Mouse (Mus musculus) heart, postnatal 10 days (tissue): ENCODE data around the gene Herc4. TPM values are rescaled to one million over a fixed set of nuclear protein-coding genes. Genes with fewer than 3 reads are reported as not detected.
"Not testable (repeated sequence)": the region's sequence is repeated elsewhere in the genome, so short reads cannot be mapped to it uniquely, and the experiment has no call there.

Experiments
- DNase-seq, 2 experiments: peaks; one replicate each; pipeline ENCODE4 v3.0.0; 2021
- intact Hi-C: fragments of 180-260 bp; cut with DNase I; formaldehyde crosslinking; loops from one replicate; pipeline ENCODE4 v1.15.1; 2025
- total RNA-seq, 2 experiments: library from RNA; stranded (reverse); gene quantifications; 2 replicates each; pipeline ENCODE4 v1.2.3; 2021

Herc4 gene
- total RNA-seq, 2 experiments from 2014 or later, result 39.9 to 40.0 TPM

DNA sequence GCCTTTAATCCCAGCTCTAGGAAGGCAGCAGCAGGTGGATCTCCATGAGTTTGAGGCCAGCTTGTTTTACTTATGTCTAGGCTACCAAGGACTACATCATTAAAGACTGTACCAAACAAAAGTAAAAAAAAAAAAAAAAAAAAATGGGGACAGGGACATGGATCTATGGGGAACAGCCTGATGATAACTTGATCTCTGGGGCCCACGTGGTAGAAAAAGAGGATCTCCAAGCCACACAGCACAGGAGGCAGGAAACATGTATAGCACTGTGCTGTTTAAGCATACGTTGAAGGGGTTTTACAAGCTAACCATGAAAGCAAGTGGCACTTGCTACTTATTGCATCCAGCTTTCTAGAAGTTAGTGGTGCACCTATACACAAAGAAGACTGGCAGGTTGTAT lies 97.7 kb downstream of the Herc4 start:
- intact Hi-C loops, result no loop called here
- DNase-seq, result no peak

DNA sequence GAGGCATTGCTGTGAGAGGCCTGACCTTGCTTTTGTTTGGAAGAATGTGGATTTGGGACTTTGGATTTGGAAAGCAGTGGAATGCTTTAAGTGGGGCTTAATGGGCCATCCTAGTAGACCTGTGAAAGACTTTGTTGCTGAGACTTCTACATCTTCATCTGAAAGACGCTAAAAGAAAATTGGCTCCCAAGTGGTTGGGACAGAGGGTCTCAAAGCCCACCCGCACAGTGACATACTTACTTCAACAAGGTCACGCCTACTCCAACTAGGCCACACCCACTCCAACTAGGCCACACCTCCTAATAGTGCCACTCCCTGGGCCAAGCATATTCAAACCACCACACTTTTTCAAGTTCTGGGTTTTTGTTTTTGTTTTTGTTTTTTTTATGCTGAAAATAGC lies 101.1 kb downstream of the Herc4 start:
- intact Hi-C loops, result no loop called here

DNA sequence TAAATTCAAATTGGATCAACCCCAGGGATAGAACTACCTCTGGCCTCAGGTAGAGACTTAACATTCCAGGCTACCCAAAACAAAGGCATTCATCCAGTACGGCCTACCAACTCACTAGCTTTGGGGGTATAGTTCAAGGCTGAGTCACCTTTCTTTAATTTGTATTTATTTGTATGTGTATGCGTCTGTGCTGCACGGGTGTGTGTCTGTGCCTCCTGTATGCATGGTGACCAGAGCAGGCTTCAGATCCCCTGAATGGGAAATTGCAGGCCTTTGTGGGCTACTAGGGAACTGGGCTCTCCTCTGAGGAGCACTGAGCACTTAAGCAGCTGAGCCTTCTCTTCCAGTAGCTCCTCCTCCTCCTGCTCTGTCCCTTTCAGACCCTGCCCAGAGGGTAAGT lies 104.7 kb downstream of the Herc4 start:
- DNase-seq, result no peak
- intact Hi-C loops, result no loop called here

More for the DNA sequence above, 101.1 kb downstream of the Herc4 start:
- no peak for DNase-seq

DNA sequence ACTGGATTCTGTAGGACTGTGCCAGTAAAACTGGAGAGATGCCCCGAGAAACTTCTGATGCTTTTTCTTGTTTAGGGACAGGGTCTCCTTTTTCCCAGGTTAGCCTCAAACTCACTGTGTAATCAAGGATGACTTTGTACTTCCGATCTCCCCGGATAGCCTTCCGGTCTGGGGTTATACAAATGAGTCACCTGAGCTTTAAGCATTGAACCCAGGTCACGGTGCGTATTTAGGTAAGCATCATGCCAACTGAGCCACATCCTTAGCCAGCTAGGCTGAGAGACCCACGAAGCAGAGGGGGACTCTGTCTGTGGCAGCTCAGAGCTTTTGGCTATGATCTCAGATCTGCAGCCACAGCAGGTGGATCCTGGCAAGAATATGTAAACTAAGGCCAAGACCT lies 107.1 kb downstream of the Herc4 start:
- intact Hi-C loops, result no loop called here
- no peak for DNase-seq

DNA sequence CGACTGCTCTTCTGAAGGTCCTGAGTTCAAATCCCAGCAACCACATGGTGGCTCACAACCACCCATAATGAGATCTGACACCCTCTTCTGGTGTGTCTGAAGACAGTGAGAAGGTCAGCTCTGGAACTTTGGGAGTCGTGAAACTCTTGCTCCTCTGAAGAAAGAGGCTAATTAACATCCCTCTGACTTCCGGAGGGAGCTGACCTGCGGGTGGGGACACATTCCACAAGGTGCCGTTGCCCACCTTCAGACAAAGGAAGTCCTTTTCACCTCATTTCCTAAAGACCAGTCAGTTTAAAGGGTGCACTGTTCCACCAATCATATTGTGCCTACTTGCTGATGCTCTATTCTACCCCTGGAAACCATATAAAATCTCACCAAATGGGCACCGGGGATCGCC lies 107.5 kb downstream of the Herc4 start:
- DNase-seq, intact Hi-C loops: not testable (repeated sequence)

DNA sequence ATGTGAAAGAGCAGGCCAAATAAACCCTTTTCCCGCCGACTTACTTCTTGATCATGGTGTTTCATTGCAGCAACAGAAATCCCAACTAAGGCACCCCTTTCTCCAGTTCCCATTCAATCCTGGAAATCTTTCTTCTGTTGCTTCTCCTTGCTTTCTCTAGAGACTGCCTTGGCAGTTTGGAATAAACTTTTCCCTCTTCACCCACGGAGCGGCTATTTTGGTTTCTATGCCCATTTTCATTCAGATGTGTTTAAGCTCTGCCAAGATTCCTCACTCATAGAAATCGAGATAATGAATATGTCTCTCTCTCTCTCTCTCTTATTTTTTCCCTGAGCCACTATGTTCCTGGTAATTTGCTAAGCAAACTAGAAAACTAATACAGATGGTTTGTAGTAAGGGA lies 108.5 kb downstream of the Herc4 start:
- intact Hi-C loops, result no loop called here
- no peak for DNase-seq

DNA sequence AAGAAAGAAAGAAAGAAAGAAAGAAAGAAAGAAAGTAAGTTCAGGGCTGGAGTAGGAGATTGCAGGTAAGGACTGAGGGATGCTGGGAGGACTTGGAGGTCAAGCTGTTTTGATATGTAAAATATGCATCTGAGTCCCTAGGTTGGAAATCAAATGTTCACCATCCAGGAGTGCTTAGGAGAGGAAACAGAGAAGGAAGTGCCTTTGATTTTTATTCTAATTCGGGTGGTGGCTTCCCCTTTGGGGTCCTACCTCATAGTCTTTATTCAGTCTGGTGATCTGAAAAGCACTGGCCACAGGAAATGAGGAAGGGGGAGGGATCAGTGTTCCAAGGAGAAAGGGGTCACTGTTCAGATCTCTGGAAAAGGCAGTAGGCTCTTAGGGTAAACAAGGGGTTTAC lies 116.9 kb downstream of the Herc4 start:
- intact Hi-C loops, result no loop called here

DNA sequence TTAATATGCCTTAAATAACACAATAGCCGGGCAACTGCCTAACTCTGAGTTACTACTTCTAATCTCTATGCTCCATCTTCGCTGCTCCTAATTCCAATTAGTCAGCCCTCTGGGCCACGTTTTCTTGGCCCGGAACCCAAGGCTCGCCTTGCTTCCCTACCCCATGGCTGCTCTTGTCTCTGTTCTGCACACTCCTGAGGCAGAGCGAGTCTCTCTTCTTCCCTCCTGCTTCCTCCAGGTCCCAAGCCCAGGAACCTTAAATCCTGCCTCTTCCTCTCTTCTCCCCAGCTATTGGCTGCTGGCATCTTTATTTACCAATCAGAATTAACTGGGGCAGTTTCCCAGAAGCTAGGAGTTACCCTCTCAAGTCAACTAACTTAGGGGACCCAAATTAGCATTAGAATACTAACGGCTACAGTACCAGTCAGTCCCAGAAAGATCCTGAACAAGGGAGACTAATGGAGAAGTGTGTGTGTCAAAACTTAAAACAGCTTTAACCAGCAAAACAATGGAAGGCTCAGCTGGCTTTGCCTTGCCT lies 122.4 kb downstream of the Herc4 start:
- no peak for DNase-seq
- intact Hi-C loops, result no loop called here

More for the DNA sequence above, 116.9 kb downstream of the Herc4 start:
- no peak for DNase-seq

DNA sequence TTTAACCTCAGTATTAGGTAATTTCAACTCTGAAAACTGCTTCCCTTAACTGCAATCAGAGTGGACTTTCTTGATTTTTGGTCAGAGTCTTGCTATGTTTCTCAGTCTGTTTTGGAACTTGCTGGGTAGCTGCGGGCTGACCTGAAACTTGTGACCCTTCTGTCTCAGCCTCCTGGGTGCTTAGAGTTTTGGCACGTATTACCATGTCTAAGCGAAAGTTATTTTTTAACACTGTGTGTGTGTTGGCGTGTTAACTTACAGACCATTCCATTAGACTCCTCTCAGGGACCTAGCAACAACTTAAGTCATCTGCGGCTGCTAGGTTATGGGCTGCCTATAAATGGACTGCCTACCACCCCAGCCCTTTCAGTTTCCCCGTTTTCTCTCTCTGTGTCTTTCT lies 123.8 kb downstream of the Herc4 start:
- no peak for DNase-seq
- intact Hi-C loops, result no loop called here

Other genes starting within 250 kb of the Herc4 start
- gene Hnrnph3, start 219.6 kb upstream of the Herc4 start, total RNA-seq, result 10 to 100 TPM; 31.1 to 32.6 TPM
- 1 to 10 TPM; 2.7 to 2.9 TPM for gene Pbld2, start 219.5 kb upstream of the Herc4 start, total RNA-seq
- gene Pbld1, start 183.6 kb upstream of the Herc4 start, total RNA-seq, result under 1 TPM; 0.60 to 0.92 TPM
- not detected for gene Atoh7, start 144.2 kb upstream of the Herc4 start, total RNA-seq
- 10 to 100 TPM; 78.0 to 86.7 TPM for gene Mypn, start 39.9 kb upstream of the Herc4 start, total RNA-seq
- gene Sirt1, start 137.9 kb downstream of the Herc4 start, total RNA-seq, result 10 to 100 TPM; 12.4 to 14.2 TPM
- gene Dnajc12, start 138.6 kb downstream of the Herc4 start, total RNA-seq, result 1 to 10 TPM; 7.8 to 8.7 TPM
- not detected for gene Gm7075, start 178.0 kb downstream of the Herc4 start, total RNA-seq
- 10 to 100 TPM; 75.4 to 79.3 TPM for gene Ctnna3, start 186.3 kb downstream of the Herc4 start, total RNA-seq